Mouse (Mus musculus) MEL (cell line): ENCODE data around the gene Zfp935. TPM values are rescaled to one million over a fixed set of nuclear protein-coding genes. Genes with fewer than 3 reads are reported as not detected.
"Not testable (repeated sequence)": the region's sequence is repeated elsewhere in the genome, so short reads cannot be mapped to it uniquely, and the experiment has no call there.

ENCODE experiments used
- DNase-seq: peaks from one replicate; pipeline ENCODE4 v3.0.0; 2011; ENCODE audit warnings: low read depth, low spot score
- H3K27ac ChIP-seq: 2 replicates; pipeline ENCODE4 v1.5.1; 2012; ENCODE audit warnings: low read depth, mild to moderate bottlenecking, control low read depth, low read length, moderate library complexity; ENCODE audit not compliant: control insufficient read depth
- H3K27me3 ChIP-seq, 2 experiments: fragments of 150-350 bp in 1 of 2; sonication (generic) in 1 of 2; 2 replicates each; pipeline ENCODE4 v1.6.1; 2012; ENCODE audit warnings: low read length in 2 of 2, mild to moderate bottlenecking in 2 of 2, improper control_type of control experiment in 1 of 2, moderate library complexity in 1 of 2; ENCODE audit not compliant: insufficient read depth in 2 of 2, control insufficient read depth in 1 of 2
- H3K36me3 ChIP-seq, 2 experiments: 2 replicates each; pipeline ENCODE4 v1.6.1; 2012 to 2014; ENCODE audit warnings: low read length in 2 of 2, improper control_type of control experiment in 1 of 2, inconsistent platforms in 1 of 2, mild to moderate bottlenecking in 1 of 2; ENCODE audit not compliant: insufficient read depth in 2 of 2, control insufficient read depth in 1 of 2
- H3K4me1 ChIP-seq, 2 experiments: fragments of 150-350 bp in 1 of 2; sonication (generic) in 1 of 2; 2 replicates each; pipeline ENCODE4 v1.6.1; 2012; ENCODE audit warnings: low read length in 2 of 2, improper control_type of control experiment in 1 of 2, mild to moderate bottlenecking in 1 of 2; ENCODE audit not compliant: insufficient read depth in 2 of 2, control insufficient read depth in 1 of 2
- H3K4me3 ChIP-seq, 2 experiments: fragments of 150-350 bp in 1 of 2; sonication (generic) in 1 of 2; 2 replicates each; pipeline ENCODE4 v1.5.1; 2012; ENCODE audit warnings: low read depth in 2 of 2, low read length in 2 of 2, mild to moderate bottlenecking in 2 of 2, moderate library complexity in 2 of 2, control low read depth in 1 of 2, improper control_type of control experiment in 1 of 2; ENCODE audit not compliant: control insufficient read depth in 1 of 2, insufficient read depth in 1 of 2
- H3K79me2 ChIP-seq: 2 replicates; pipeline ENCODE4 v1.6.1; 2012; ENCODE audit warnings: mild to moderate bottlenecking, low read length, moderate library complexity; ENCODE audit not compliant: control insufficient read depth, poor library complexity, insufficient read depth
- H3K9ac ChIP-seq: 2 replicates; pipeline ENCODE4 v1.6.1; 2012; ENCODE audit warnings: low read depth, mild to moderate bottlenecking, control low read depth, low read length, moderate library complexity; ENCODE audit not compliant: control insufficient read depth, poor library complexity, severe bottlenecking
- H3K9me3 ChIP-seq: fragments of 150-350 bp; sonication (generic); replicated peaks from 2 replicates; pipeline ENCODE4 v1.6.1; 2012; ENCODE audit warnings: mild to moderate bottlenecking, low read length, improper control_type of control experiment, moderate library complexity; ENCODE audit not compliant: insufficient read depth
- CHD2 ChIP-seq: IDR thresholded peaks from 2 replicates; pipeline ENCODE4 v1.6.1; 2011; ENCODE audit warnings: low read length, improper control_type of control experiment
- CTCF ChIP-seq, 3 experiments: IDR thresholded peaks in 2 of 3; conservative IDR thresholded peaks in 1 of 3; 2 replicates each; pipeline ENCODE4 v1.5.1; 2011 to 2012; ENCODE audit warnings: low read length in 3 of 3, low read depth in 2 of 3, mild to moderate bottlenecking in 2 of 3, improper control_type of control experiment in 1 of 3, inconsistent platforms in 1 of 3, mixed read lengths in 1 of 3, moderate library complexity in 1 of 3; ENCODE audit not compliant: control insufficient read depth in 1 of 3, insufficient read depth in 1 of 3, poor library complexity in 1 of 3, severe bottlenecking in 1 of 3
- ELF1 ChIP-seq: IDR thresholded peaks from 2 replicates; pipeline ENCODE4 v1.6.1; 2014; ENCODE audit warnings: low read depth, mild to moderate bottlenecking, inconsistent platforms, low read length, improper control_type of control experiment, moderate library complexity
- HCFC1 ChIP-seq: IDR thresholded peaks from 2 replicates; pipeline ENCODE4 v1.6.1; 2012; ENCODE audit warnings: low read depth, mild to moderate bottlenecking, inconsistent platforms, low read length, improper control_type of control experiment, moderate library complexity
- NELFE ChIP-seq: IDR thresholded peaks from 2 replicates; pipeline ENCODE4 v1.6.1; 2011; ENCODE audit warnings: low read depth, low read length, improper control_type of control experiment
- POLR2A ChIP-seq, 2 experiments: IDR thresholded peaks; 2 replicates each; pipeline ENCODE4 v1.6.1; 2011 to 2012; ENCODE audit warnings: low read length in 2 of 2, mild to moderate bottlenecking in 2 of 2, control low read depth in 1 of 2, improper control_type of control experiment in 1 of 2, low read depth in 1 of 2, moderate library complexity in 1 of 2; ENCODE audit not compliant: control insufficient read depth in 1 of 2, insufficient read depth in 1 of 2, poor library complexity in 1 of 2
- RAD21 ChIP-seq: IDR thresholded peaks from 2 replicates; pipeline ENCODE4 v1.6.1; 2011; ENCODE audit warnings: mild to moderate bottlenecking, low read depth, low read length, improper control_type of control experiment
- RCOR1 ChIP-seq: IDR thresholded peaks from 2 replicates; pipeline ENCODE4 v1.6.1; 2012; ENCODE audit warnings: low read depth, mild to moderate bottlenecking, inconsistent platforms, low read length, improper control_type of control experiment
- SIN3A ChIP-seq: IDR thresholded peaks from 2 replicates; pipeline ENCODE4 v1.6.1; 2012; ENCODE audit warnings: low read length, improper control_type of control experiment, inconsistent platforms
- SMC3 ChIP-seq: IDR thresholded peaks from 2 replicates; pipeline ENCODE4 v1.6.1; 2011; ENCODE audit warnings: low read depth, low read length, improper control_type of control experiment
- TBP ChIP-seq: IDR thresholded peaks from 2 replicates; pipeline ENCODE4 v1.8.0; 2011; ENCODE audit warnings: low read depth, low read length, improper control_type of control experiment
- ZC3H11A ChIP-seq: IDR thresholded peaks from 2 replicates; pipeline ENCODE4 v1.6.1; 2012; ENCODE audit warnings: low read depth, mild to moderate bottlenecking, inconsistent platforms, low read length, improper control_type of control experiment
- ZNF384 ChIP-seq: IDR thresholded peaks from 2 replicates; pipeline ENCODE4 v1.6.1; 2012; ENCODE audit warnings: low read depth, mild to moderate bottlenecking, inconsistent platforms, low read length, improper control_type of control experiment
- polyA plus RNA-seq, 2 experiments: library from polyadenylated mRNA; stranded (reverse) in 1 of 2; unstranded in 1 of 2; fragments of >175 nt in 1 of 2; fragments of >200 nt in 1 of 2; gene quantifications; 2 replicates each; pipeline versions ENCODE4 v1.2.1 to v1.2.4; 2012; ENCODE audit warnings: low replicate concordance in 2 of 2, low read depth in 1 of 2; ENCODE audit not compliant: insufficient read length in 2 of 2, insufficient read depth in 1 of 2, missing spikeins in 1 of 2
- total RNA-seq: library from RNA; depleted of rRNA; stranded (reverse); fragments of 300-350 nt; gene quantifications from 2 replicates; pipeline ENCODE4 v1.2.3, GENCODE M21; 2012; rRNA removed

Gene Zfp935
- total and polyA plus RNA-seq, 3 experiments, result 354 TPM; not detected in 2

GRCm38 (mm10) chr13:62469947-62470346, 88.4 kb downstream of the Zfp935 start:
- TF ChIP-seq ZNF384, result peak; percentile 34; the same call in 1 of the 2 replicates
- TF ChIP-seq RAD21, result peak; percentile 83
- TF ChIP-seq CTCF (IDR thresholded peaks at IDR 0.05 in 2 of 3, conservative IDR thresholded peaks at IDR 0.05 in 1 of 3; ENCODE audit: control insufficient read depth in 1 of 3, insufficient read depth in 1 of 3, low read depth in 2 of 3, low read length in 3 of 3, poor library complexity in 1 of 3, severe bottlenecking in 1 of 3), result peak in 2 of 3 experiments; percentile 59 to 78; a peak in 5 of 6 replicates
- peak; percentile 53; the same call in 1 of the 2 replicates for TF ChIP-seq TBP
- TF ChIP-seq ZC3H11A, result peak; percentile 74
- TF ChIP-seq SMC3, result peak; percentile 70
- not testable (repeated sequence) for H3K27ac ChIP-seq, H3K4me3 ChIP-seq, H3K9ac ChIP-seq, H3K79me2 ChIP-seq, H3K36me3 ChIP-seq, H3K9me3 ChIP-seq, H3K27me3 ChIP-seq, H3K4me1 ChIP-seq
- peak; percentile 86 for DNase-seq

DNA sequence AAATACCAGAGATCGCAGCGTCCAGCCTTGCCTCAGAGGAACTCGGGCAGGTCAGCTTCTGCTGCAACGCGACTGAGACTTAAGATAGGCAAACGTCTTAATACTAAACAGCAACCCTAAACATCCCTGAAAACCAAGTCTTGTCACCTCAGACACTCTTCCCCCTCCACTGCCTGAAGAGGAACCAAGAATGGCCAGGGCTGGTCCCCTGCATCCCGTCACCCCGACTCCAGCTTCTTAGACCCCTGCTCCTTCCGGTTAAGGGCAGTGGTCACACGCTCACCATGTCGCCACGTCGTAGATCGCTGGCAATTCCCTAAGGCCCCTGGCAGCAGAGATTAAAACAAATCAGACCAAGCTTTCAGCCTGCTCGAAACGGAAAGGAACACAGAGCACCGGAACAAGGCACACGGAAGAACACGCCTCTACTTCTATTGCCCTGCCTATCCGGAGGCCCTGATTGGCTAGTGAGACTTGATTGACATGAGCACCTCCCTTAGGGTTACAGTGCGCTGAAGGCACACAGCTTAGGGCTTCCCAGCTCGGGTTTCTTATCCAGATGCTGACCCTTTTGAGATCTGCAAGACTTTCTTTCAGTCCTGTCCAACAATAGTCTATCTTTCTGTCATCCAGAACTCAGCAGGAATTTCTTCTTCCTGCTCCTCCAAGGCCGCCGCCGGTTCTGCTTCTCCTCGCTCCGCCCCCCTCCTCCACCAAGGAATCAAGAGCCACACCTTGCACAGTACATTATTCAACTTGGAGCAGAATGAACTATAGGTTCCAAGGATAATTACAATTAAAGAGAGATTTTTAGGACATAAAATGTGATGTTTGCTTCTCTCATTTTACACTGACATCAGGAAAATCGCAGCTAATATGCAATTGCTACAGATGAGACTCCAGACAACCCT, 91.6 kb downstream of the Zfp935 start, which contains the start of gene Gm49359:
Gm49359 (minus strand) TSS at position 409 of the 911 bp plus-strand sequence.
- H3K9me3 ChIP-seq, H3K36me3 ChIP-seq, H3K79me2 ChIP-seq, H3K27me3 ChIP-seq, H3K4me1 ChIP-seq: not testable (repeated sequence)
- DNase-seq, result peak; percentile 96
- Histone ChIP-seq H3K4me3 (peak within 1 kb of the TSS; percentile 89 to 100), H3K27ac (peak within 1 kb of the TSS; percentile 89), H3K9ac (peak within 1 kb of the TSS; percentile 96)
- TF ChIP-seq HCFC1, result peak; percentile 84
- peak; percentile 40; the same call in 1 of the 2 replicates for TF ChIP-seq RCOR1
- TF ChIP-seq TBP, result peak; percentile 58; the same call in 1 of the 2 replicates
- peak; percentile 55 for TF ChIP-seq NELFE
- TF ChIP-seq ELF1, result peak; percentile 82
- TF ChIP-seq CHD2, result peak; percentile 67
- TF ChIP-seq POLR2A (IDR thresholded peaks at IDR 0.05; ENCODE audit: control insufficient read depth in 1 of 2, insufficient read depth in 1 of 2, low read depth in 1 of 2, low read length in 2 of 2, poor library complexity in 1 of 2), result peak; percentile 44 to 60; a peak in 2 of 4 replicates
- TF ChIP-seq SIN3A, result peak; percentile 67

Other genes starting within 250 kb of the Zfp935 start
- gene Gm3604, start 175.3 kb downstream of the Zfp935 start, total RNA-seq, result 0.08 and 0.23 TPM in 2 replicates
- under 1 TPM in 1 of 2 experiments, not detected in 1; 0.13 TPM for gene Gm3604, start 175.3 kb downstream of the Zfp935 start, polyA plus RNA-seq
- gene Gm49359, start 91.7 kb downstream of the Zfp935 start, total RNA-seq, result 3.5 TPM in 2 replicates
- 100 to 1,000 TPM in 1 of 2 experiments, 1 to 10 TPM in 1; 5.2 to 144 TPM for gene Gm49359, start 91.7 kb downstream of the Zfp935 start, polyA plus RNA-seq
- 5.1 and 5.6 TPM in 2 replicates for gene Zfp934, start 12.7 kb upstream of the Zfp935 start, total RNA-seq
- 100 to 1,000 TPM in 1 of 2 experiments, 10 to 100 TPM in 1; 11.5 to 215 TPM for gene Zfp934, start 12.7 kb upstream of the Zfp935 start, polyA plus RNA-seq
- gene 6720489N17Rik, start 65.7 kb upstream of the Zfp935 start, total RNA-seq, result 6.7 TPM in 2 replicates
- 100 to 1,000 TPM in 1 of 2 experiments, 1 to 10 TPM in 1; 6.2 to 159 TPM for gene 6720489N17Rik, start 65.7 kb upstream of the Zfp935 start, polyA plus RNA-seq
- 7.1 and 7.3 TPM in 2 replicates for gene Platr25, start 202.2 kb upstream of the Zfp935 start, total RNA-seq
- 100 to 1,000 TPM in 1 of 2 experiments, 1 to 10 TPM in 1; 5.5 to 247 TPM for gene Platr25, start 202.2 kb upstream of the Zfp935 start, polyA plus RNA-seq
- gene Gm5141, start 227.3 kb upstream of the Zfp935 start, total RNA-seq, result 0.82 and 1.1 TPM in 2 replicates
- 10 to 100 TPM in 1 of 2 experiments, under 1 TPM in 1; 0.82 to 84.2 TPM for gene Gm5141, start 227.3 kb upstream of the Zfp935 start, polyA plus RNA-seq